Comparison of ENCODE assay signal across 9 mouse cellular contexts in the genomic region with DNA sequence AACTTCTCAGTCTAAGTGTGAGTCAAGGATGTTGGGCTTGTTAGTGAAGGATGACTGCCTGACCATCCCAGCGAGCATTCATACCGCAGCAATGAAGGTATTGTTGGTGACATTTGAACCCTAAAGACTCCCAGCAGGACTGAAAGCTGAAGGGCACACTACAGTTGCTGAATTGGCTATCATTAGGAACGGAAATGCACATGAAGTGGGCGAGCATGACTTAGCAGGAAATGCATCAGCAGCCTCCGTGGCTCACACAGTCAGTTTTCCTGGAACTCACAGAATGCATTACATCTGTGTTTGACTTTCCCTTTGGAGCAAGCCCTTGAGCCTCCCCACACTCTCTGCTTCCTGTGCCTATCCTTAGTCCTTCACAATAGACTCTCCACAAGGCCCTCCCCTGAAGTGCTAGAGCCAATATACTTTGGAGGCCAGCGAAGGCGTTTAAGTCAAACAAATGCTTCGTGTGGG.
DNase-seq lines count a peak whose midpoint lies in the region; ATAC-seq and TF ChIP-seq lines count a peak whose summit lies in the region.
"Had no signal": no experiment of that assay in that cellular context is flagged by ENCODE, and none has a peak within 500 bp of the region (broad histone marks: within the 10 kb centered on the region; RNA-seq: fewer than 3 reads in every experiment).

No protein-coding gene starts in this region.

- 50% methylated on average over 8 of the region's 8 CpGs for WGBS in heart, postnatal 0 days

- ATAC-seq in heart, postnatal 0 days (ENCODE audit: insufficient read depth, low read depth) = peak; percentile 70

- H3K36me3 ChIP-seq in heart, postnatal 0 days (replicated peaks; ENCODE audit: control insufficient read depth, insufficient read depth, low read length) = no peaks in the 10 kb centered on the region

- H3K4me2 ChIP-seq in heart, postnatal 0 days (ENCODE audit: low read depth, low read length) = no peak overlapping the region

- H3K27ac ChIP-seq in heart, postnatal 0 days (ENCODE audit: low read depth) = peak overlapping the region; percentile 36

- no peaks in the 10 kb centered on the region for H3K27me3 ChIP-seq in heart, postnatal 0 days (ENCODE audit: control insufficient read depth, insufficient read depth, low read length)

- no peak overlapping the region for H3K4me3 ChIP-seq in heart, postnatal 0 days (ENCODE audit: low read depth, low read length)

- H3K9me3 ChIP-seq in heart, postnatal 0 days (replicated peaks; ENCODE audit: control insufficient read depth, low read length) = no peaks in the 10 kb centered on the region

- no peak for TF ChIP-seq CTCF in heart, postnatal 0 days (IDR thresholded peaks at IDR 0.05; ENCODE audit: low read depth)

- TF ChIP-seq EP300 in heart, postnatal 0 days (IDR thresholded peaks at IDR 0.05; ENCODE audit: low read depth) = no peak

- DNase-seq in 416B (ENCODE audit: low read depth) (peak; percentile 80), R1 (ENCODE audit: low read depth, low spot score) (peak; percentile 99)
- DNase-seq in heart, postnatal 0 days (ENCODE audit: low spot score) = peak; percentile 55
- peak; percentile 69 to 77 for DNase-seq in lung, adult 18-20 months
- DNase-seq in right cerebral cortex, postnatal 10 days (ENCODE audit: low spot score in 2 of 2) = no peak
- no peak for DNase-seq in testis, postnatal 10 days (ENCODE audit: low spot score)
- no peak for DNase-seq in layer of hippocampus, postnatal 10 days (ENCODE audit: low spot score in 2 of 2)
- no peak for DNase-seq in gastrocnemius, adult 8-10 months (ENCODE audit: low spot score in 2 of 2)
- DNase-seq: gastrocnemius, postnatal 14 days had no signal

- H3K9ac ChIP-seq in heart, postnatal 0 days (replicated peaks; ENCODE audit: low read depth, low read length) = no peak overlapping the region

- 0 out of 2 replicates have a peak, but pooled peaks cover 4% of the 10 kb centered on the region for H3K4me1 ChIP-seq in heart, postnatal 0 days (ENCODE audit: control insufficient read depth, insufficient read depth)

Comparison
In these comparisons a context has a peak if more than half of its experiments do, and no peak if none do; other contexts are left out.
1. DNase-seq: peak in 416B (single experiment), R1 (single experiment), heart, postnatal 0 days (single experiment) and lung, adult 18-20 months (2 of 2); none in right cerebral cortex, postnatal 10 days (0 of 2), testis, postnatal 10 days (single experiment), layer of hippocampus, postnatal 10 days (0 of 2) and gastrocnemius, adult 8-10 months (0 of 2).